Mouse (Mus musculus) lung, postnatal 10 days (tissue): ENCODE measurements around the gene Gstm1.

Source experiments
- DNase-seq: peaks from one replicate; pipeline ENCODE4 v3.0.0; 2021

Gene Gstm1

GRCm38 (mm10) chr3:107964026-107964425 lies 53.7 kb downstream of the Gstm1 start:
- DNase-seq: no peak
